Mouse (Mus musculus) neural tube, embryonic 13.5 days (tissue): Measurements from ENCODE around the gene Map2k5. TPM values are rescaled to one million over a fixed set of nuclear protein-coding genes. Genes with fewer than 3 reads are reported as not detected.

Experiments
- ATAC-seq: fragments of 200-750 bp; cut with Nextera tagmentation; 2 replicates; pipeline ENCODE4 v1.8.0; 2017; ENCODE audit warnings: low read depth, mild to moderate bottlenecking, moderate TSS enrichment, moderate library complexity
- H3K27ac ChIP-seq: fragments of 300-500 bp; sonication (generic); replicated peaks from 2 replicates; pipeline ENCODE4 v1.5.1; 2015; ENCODE audit warnings: moderate library complexity, mild to moderate bottlenecking, inconsistent platforms
- H3K27me3 ChIP-seq: fragments of 300-500 bp; sonication (generic); 2 replicates; pipeline ENCODE4 v1.6.1; 2015; ENCODE audit warnings: mild to moderate bottlenecking, inconsistent platforms
- H3K36me3 ChIP-seq: fragments of 300-500 bp; sonication (generic); 2 replicates; pipeline ENCODE4 v1.6.1; 2015; ENCODE audit warnings: mild to moderate bottlenecking, inconsistent platforms
- H3K4me1 ChIP-seq: fragments of 300-500 bp; sonication (generic); replicated peaks from 2 replicates; pipeline ENCODE4 v1.6.1; 2015; ENCODE audit warnings: inconsistent platforms
- H3K4me2 ChIP-seq: fragments of 300-500 bp; sonication (generic); 2 replicates; pipeline ENCODE4 v1.6.1; 2015; ENCODE audit warnings: inconsistent platforms, mild to moderate bottlenecking, moderate library complexity
- H3K4me3 ChIP-seq: fragments of 300-500 bp; sonication (generic); 2 replicates; pipeline ENCODE4 v1.5.1; 2015; ENCODE audit warnings: mild to moderate bottlenecking, inconsistent platforms
- H3K9ac ChIP-seq: fragments of 300-500 bp; sonication (generic); 2 replicates; pipeline ENCODE4 v1.6.1; 2015; ENCODE audit warnings: moderate library complexity, mild to moderate bottlenecking, inconsistent platforms
- H3K9me3 ChIP-seq: fragments of 300-500 bp; sonication (generic); 2 replicates; pipeline ENCODE4 v1.6.1; 2016; ENCODE audit warnings: inconsistent platforms
- WGBS: fragments of 180-500 bp; shearing (Covaris S2); methylation state at CpG from one replicate; pipeline ENCODE4 v1.1.7; 2015; 5-methylcytosine and 5-hydroxymethylcytosine counted together
- polyA plus RNA-seq: library from polyadenylated mRNA; unstranded; fragments of >200 nt; fragmentation: Nextera tagmentation; extraction: Ambion mirVana; gene quantifications from 2 replicates; pipeline ENCODE4 v1.2.1, GENCODE M21; 2015

Map2k5 gene
- polyA plus RNA-seq, 1 experiment from 2014 or later: 40.0 TPM

GRCm38 (mm10) chr9:63338716-63339115, 39.0 kb downstream of the Map2k5 start:
- peaks cover 23% of the 10 kb centered on the region for H3K36me3 ChIP-seq
- H3K9me3 ChIP-seq: no peaks in the 10 kb centered on the region

GRCm38 (mm10) chr9:63335816-63336215, 41.9 kb downstream of the Map2k5 start:
- Histone ChIP-seq H3K4me1 (peaks cover 30% of the 10 kb centered on the region), H3K9ac (no peak overlapping the region), H3K27ac (no peak overlapping the region), H3K4me2 (no peak overlapping the region), H3K9me3 (no peaks in the 10 kb centered on the region), H3K27me3 (no peaks in the 10 kb centered on the region), H3K4me3 (no peak overlapping the region), H3K36me3 (peaks cover 36% of the 10 kb centered on the region)
- ATAC-seq: no peak
- 91% methylated on average over 4 of the region's 4 CpGs for WGBS

More at GRCm38 (mm10) chr9:63338716-63339115, 39.0 kb downstream of the Map2k5 start:
- no peaks in the 10 kb centered on the region for H3K27me3 ChIP-seq
- H3K4me1 ChIP-seq: peaks cover 32% of the 10 kb centered on the region
- ATAC-seq: no peak
- 58% methylated on average over 6 of the region's 6 CpGs for WGBS
- no peak overlapping the region for H3K4me2 ChIP-seq
- peak overlapping the region; percentile 61 for H3K27ac ChIP-seq
- H3K9ac ChIP-seq: no peak overlapping the region
- H3K4me3 ChIP-seq: no peak overlapping the region

- H3K36me3 ChIP-seq: peaks cover 44% of the 10 kb centered on the region
- no peak overlapping the region for H3K27ac ChIP-seq
- no peaks in the 10 kb centered on the region for H3K27me3 ChIP-seq
- peaks cover 10% of the 10 kb centered on the region for H3K4me1 ChIP-seq
- H3K9me3 ChIP-seq: no peaks in the 10 kb centered on the region
- no peak overlapping the region for H3K4me2 ChIP-seq
- no peak for ATAC-seq
- WGBS: 95% methylated on average over 2 of the region's 2 CpGs
- H3K4me3 ChIP-seq: no peak overlapping the region
- H3K9ac ChIP-seq: no peak overlapping the region
Measured at GRCm38 (mm10) chr9:63333074-63333473, 44.6 kb downstream of the Map2k5 start.

- ATAC-seq: no peak
- H3K27ac ChIP-seq: no peak overlapping the region
- 94% methylated on average over 6 of the region's 6 CpGs for WGBS
- no peak overlapping the region for H3K4me2 ChIP-seq
- H3K9ac ChIP-seq: no peak overlapping the region
- H3K36me3 ChIP-seq: peaks cover 40% of the 10 kb centered on the region
- H3K27me3 ChIP-seq: no peaks in the 10 kb centered on the region
- no peaks in the 10 kb centered on the region for H3K9me3 ChIP-seq
- H3K4me1 ChIP-seq: peaks cover 6% of the 10 kb centered on the region; the same call in 1 of the 2 replicates
- no peak overlapping the region for H3K4me3 ChIP-seq
Measured at GRCm38 (mm10) chr9:63331246-63331645, 46.5 kb downstream of the Map2k5 start.

- no peak overlapping the region for H3K27ac ChIP-seq
- no peak overlapping the region for H3K4me3 ChIP-seq
- H3K36me3 ChIP-seq: peaks cover 32% of the 10 kb centered on the region
- no peak overlapping the region for H3K4me2 ChIP-seq
- no peak overlapping the region for H3K9ac ChIP-seq
- peaks cover 6% of the 10 kb centered on the region; the same call in 1 of the 2 replicates for H3K4me1 ChIP-seq
- WGBS: 54% methylated on average over 15 of the region's 15 CpGs
- no peaks in the 10 kb centered on the region for H3K9me3 ChIP-seq
- no peak for ATAC-seq
- no peaks in the 10 kb centered on the region for H3K27me3 ChIP-seq
Measured at GRCm38 (mm10) chr9:63328958-63329685, 48.6 kb downstream of the Map2k5 start.

- peaks cover 21% of the 10 kb centered on the region for H3K4me1 ChIP-seq
- H3K4me2 ChIP-seq: no peak overlapping the region
Measured at GRCm38 (mm10) chr9:63315231-63315630, 62.5 kb downstream of the Map2k5 start.

GRCm38 (mm10) chr9:63314126-63314525, 63.6 kb downstream of the Map2k5 start:
- no peaks in the 10 kb centered on the region for H3K36me3 ChIP-seq
- H3K4me1 ChIP-seq: peaks cover 32% of the 10 kb centered on the region
- WGBS: 67% methylated on average over 4 of the region's 4 CpGs
- H3K9ac ChIP-seq: no peak overlapping the region
- no peak for ATAC-seq
- H3K27ac ChIP-seq: no peak overlapping the region
- no peak overlapping the region for H3K4me3 ChIP-seq
- H3K9me3 ChIP-seq: no peaks in the 10 kb centered on the region
- no peaks in the 10 kb centered on the region for H3K27me3 ChIP-seq
- H3K4me2 ChIP-seq: no peak overlapping the region

More at GRCm38 (mm10) chr9:63315231-63315630, 62.5 kb downstream of the Map2k5 start:
- H3K36me3 ChIP-seq: no peaks in the 10 kb centered on the region
- H3K27ac ChIP-seq: no peak overlapping the region
- H3K27me3 ChIP-seq: no peaks in the 10 kb centered on the region
- no peak overlapping the region for H3K4me3 ChIP-seq
- H3K9me3 ChIP-seq: no peaks in the 10 kb centered on the region
- no peak for ATAC-seq
- H3K9ac ChIP-seq: no peak overlapping the region

- Histone ChIP-seq H3K36me3 (no peaks in the 10 kb centered on the region), H3K4me1 (peaks cover 44% of the 10 kb centered on the region), H3K27me3 (no peaks in the 10 kb centered on the region), H3K27ac (no peak overlapping the region), H3K9me3 (no peaks in the 10 kb centered on the region), H3K4me2 (no peak overlapping the region), H3K4me3 (no peak overlapping the region), H3K9ac (no peak overlapping the region)
- WGBS: 93% methylated on average over 6 of the region's 6 CpGs
- ATAC-seq: no peak
Measured at GRCm38 (mm10) chr9:63309956-63310355, 67.7 kb downstream of the Map2k5 start.

- Histone ChIP-seq H3K9ac (no peak overlapping the region), H3K4me3 (no peak overlapping the region)
Measured at GRCm38 (mm10) chr9:63309008-63309407, 68.7 kb downstream of the Map2k5 start.

GRCm38 (mm10) chr9:63308441-63308840, 69.3 kb downstream of the Map2k5 start:
- H3K27ac ChIP-seq: 0 out of 2 replicates have a peak overlapping the region, but pooled peaks have one; percentile 33
- peaks cover 44% of the 10 kb centered on the region for H3K4me1 ChIP-seq
- H3K4me3 ChIP-seq: no peak overlapping the region
- H3K9ac ChIP-seq: no peak overlapping the region
- no peaks in the 10 kb centered on the region for H3K27me3 ChIP-seq
- H3K9me3 ChIP-seq: no peaks in the 10 kb centered on the region
- H3K36me3 ChIP-seq: no peaks in the 10 kb centered on the region
- ATAC-seq: no peak
- 48% methylated on average over 4 of the region's 4 CpGs for WGBS
- H3K4me2 ChIP-seq: no peak overlapping the region

More at GRCm38 (mm10) chr9:63309008-63309407, 68.7 kb downstream of the Map2k5 start:
- Histone ChIP-seq H3K4me1 (peaks cover 44% of the 10 kb centered on the region), H3K27me3 (no peaks in the 10 kb centered on the region), H3K27ac (no peak overlapping the region), H3K9me3 (no peaks in the 10 kb centered on the region), H3K36me3 (no peaks in the 10 kb centered on the region), H3K4me2 (no peak overlapping the region)
- ATAC-seq: no peak
- WGBS: 22% methylated on average over 5 of the region's 5 CpGs

- WGBS: 89% methylated on average over 4 of the region's 4 CpGs
- Histone ChIP-seq H3K9me3 (0 out of 2 replicates have a peak, but pooled peaks cover 4% of the 10 kb centered on the region), H3K36me3 (0 out of 2 replicates have a peak, but pooled peaks cover 5% of the 10 kb centered on the region), H3K4me2 (no peak overlapping the region), H3K4me3 (no peak overlapping the region), H3K27me3 (no peaks in the 10 kb centered on the region), H3K4me1 (no peaks in the 10 kb centered on the region), H3K27ac (no peak overlapping the region), H3K9ac (no peak overlapping the region)
- ATAC-seq: no peak
Measured at GRCm38 (mm10) chr9:63302511-63302910, 75.2 kb downstream of the Map2k5 start.

GRCm38 (mm10) chr9:63298656-63299055, 79.0 kb downstream of the Map2k5 start:
- Histone ChIP-seq H3K27ac (no peak overlapping the region), H3K4me3 (no peak overlapping the region), H3K9me3 (0 out of 2 replicates have a peak, but pooled peaks cover 4% of the 10 kb centered on the region), H3K27me3 (no peaks in the 10 kb centered on the region), H3K4me1 (peaks cover 30% of the 10 kb centered on the region), H3K36me3 (0 out of 2 replicates have a peak, but pooled peaks cover 5% of the 10 kb centered on the region), H3K9ac (no peak overlapping the region), H3K4me2 (no peak overlapping the region)
- ATAC-seq: no peak
- 97% methylated on average over 3 of the region's 3 CpGs for WGBS
